Mouse (Mus musculus) lung, postnatal 0 days (tissue): ENCODE data around the gene Itih2.
A peak's percentile ranks its signal among the peaks of the same experiment; 100 is the strongest.

Source experiments
- CTCF ChIP-seq: IDR thresholded peaks from 2 replicates; pipeline ENCODE4 v1.5.1; 2016; ENCODE audit warnings: antibody characterized with exemption, mild to moderate bottlenecking
- EP300 ChIP-seq: IDR thresholded peaks from 2 replicates; pipeline ENCODE4 v1.6.1; 2016; ENCODE audit warnings: antibody characterized with exemption, mild to moderate bottlenecking, control low read depth

DNA sequence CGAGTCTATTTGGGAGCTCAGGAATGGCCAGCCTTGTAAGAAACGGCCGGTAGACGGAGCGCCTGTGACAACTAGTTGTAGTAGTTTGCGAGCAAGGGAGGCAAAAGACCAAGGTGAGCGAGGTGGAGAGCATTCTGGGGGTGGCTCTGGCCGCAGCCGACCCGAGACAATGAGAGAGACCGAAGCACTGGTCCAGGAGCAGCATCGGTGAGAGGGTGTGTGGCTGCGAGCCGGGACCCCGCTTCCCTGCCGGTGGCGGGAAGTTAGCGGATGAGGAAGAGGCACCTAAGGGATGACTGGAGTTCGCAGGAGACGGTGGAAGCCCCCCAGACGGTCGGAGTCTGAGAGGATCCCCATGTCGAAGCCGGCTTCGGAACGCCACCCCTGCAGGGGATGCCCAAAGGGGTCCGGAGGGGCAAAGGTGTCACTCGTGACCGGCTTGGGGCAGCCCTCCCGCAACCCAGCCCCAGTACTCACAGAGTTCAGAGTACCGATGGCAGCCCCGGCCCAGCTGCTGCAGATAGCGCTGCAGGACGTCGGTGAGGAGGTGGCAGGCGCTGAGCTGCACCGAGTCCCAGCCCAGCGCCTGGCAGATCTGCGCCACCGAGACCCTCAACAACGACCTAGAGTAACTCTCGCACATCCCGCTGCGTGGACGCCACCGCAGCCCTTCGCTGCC lies 83.3 kb downstream of the Itih2 start:
- peak; percentile 40 for TF ChIP-seq CTCF
- TF ChIP-seq EP300, result no peak
